Mouse (Mus musculus): ENCODE measurements at regions not wholly inside any gene's neighbourhood (a gene's known extent, or its start where the extent isn't known, plus 50 kb on each side); places are given as distances from the start of the nearest gene placed in this dataset.

GRCm38 (mm10) chr10:41018888-41019287 lies 53.2 kb downstream of the Gpr6 start:
- Histone ChIP-seq H3K4me2 (ENCODE audit: low read depth, low read length) (no peak overlapping the region), H3K27me3 (replicated peaks; ENCODE audit: control insufficient read depth, insufficient read depth, low read length) (no peaks in the 10 kb centered on the region), H3K9me3 (ENCODE audit: control insufficient read depth, low read length) (no peaks in the 10 kb centered on the region), H3K36me3 (ENCODE audit: control insufficient read depth, insufficient read depth, low read length) (no peaks in the 10 kb centered on the region), H3K4me3 (ENCODE audit: low read length) (no peak overlapping the region), H3K4me1 (ENCODE audit: control insufficient read depth, insufficient read depth, low read length) (no peaks in the 10 kb centered on the region), H3K9ac (ENCODE audit: low read depth, low read length) (no peak overlapping the region), H3K27ac (ENCODE audit: low read length) (no peak overlapping the region)
- WGBS, result 68% methylated on average over 5 of the region's 5 CpGs
- ATAC-seq, result no peak

GRCm38 (mm10) chr10:41016547-41016946 lies 55.5 kb downstream of the Gpr6 start:
- no peaks in the 10 kb centered on the region for H3K27me3 ChIP-seq (replicated peaks; ENCODE audit: control insufficient read depth, insufficient read depth, low read length)
- no peak for ATAC-seq

GRCm38 (mm10) chr10:41015654-41016053 lies 56.4 kb downstream of the Gpr6 start:
- no peak overlapping the region for H3K9ac ChIP-seq (ENCODE audit: low read depth, low read length)
- 33% methylated on average over 4 of the region's 4 CpGs for WGBS
- ATAC-seq, result no peak

More at GRCm38 (mm10) chr10:41016547-41016946, 55.5 kb downstream of the Gpr6 start:
- Histone ChIP-seq H3K4me3 (ENCODE audit: low read length) (no peak overlapping the region), H3K36me3 (ENCODE audit: control insufficient read depth, insufficient read depth, low read length) (no peaks in the 10 kb centered on the region), H3K9ac (ENCODE audit: low read depth, low read length) (no peak overlapping the region), H3K27ac (ENCODE audit: low read length) (no peak overlapping the region), H3K4me1 (ENCODE audit: control insufficient read depth, insufficient read depth, low read length) (no peaks in the 10 kb centered on the region), H3K9me3 (ENCODE audit: control insufficient read depth, low read length) (no peaks in the 10 kb centered on the region), H3K4me2 (ENCODE audit: low read depth, low read length) (no peak overlapping the region)
- 50% methylated on average over 7 of the region's 7 CpGs for WGBS

GRCm38 (mm10) chr10:41010585-41010984 lies 61.5 kb downstream of the Gpr6 start:
- Histone ChIP-seq H3K27me3 (replicated peaks; ENCODE audit: control insufficient read depth, insufficient read depth, low read length) (no peaks in the 10 kb centered on the region), H3K4me3 (ENCODE audit: low read length) (no peak overlapping the region), H3K36me3 (ENCODE audit: control insufficient read depth, insufficient read depth, low read length) (no peaks in the 10 kb centered on the region), H3K9me3 (ENCODE audit: control insufficient read depth, low read length) (no peaks in the 10 kb centered on the region), H3K4me1 (ENCODE audit: control insufficient read depth, insufficient read depth, low read length) (no peaks in the 10 kb centered on the region), H3K9ac (ENCODE audit: low read depth, low read length) (no peak overlapping the region), H3K27ac (ENCODE audit: low read length) (no peak overlapping the region), H3K4me2 (ENCODE audit: low read depth, low read length) (no peak overlapping the region)
- ATAC-seq, result no peak
- 76% methylated on average over 2 of the region's 2 CpGs for WGBS

More at GRCm38 (mm10) chr10:41015654-41016053, 56.4 kb downstream of the Gpr6 start:
- no peak overlapping the region for H3K4me2 ChIP-seq (ENCODE audit: low read depth, low read length)
- H3K36me3 ChIP-seq (ENCODE audit: control insufficient read depth, insufficient read depth, low read length), result no peaks in the 10 kb centered on the region
- H3K9me3 ChIP-seq (ENCODE audit: control insufficient read depth, low read length), result no peaks in the 10 kb centered on the region
- H3K27me3 ChIP-seq (replicated peaks; ENCODE audit: control insufficient read depth, insufficient read depth, low read length), result no peaks in the 10 kb centered on the region
- H3K4me1 ChIP-seq (ENCODE audit: control insufficient read depth, insufficient read depth, low read length), result no peaks in the 10 kb centered on the region
- no peak overlapping the region for H3K4me3 ChIP-seq (ENCODE audit: low read length)
- no peak overlapping the region for H3K27ac ChIP-seq (ENCODE audit: low read length)

- no peak overlapping the region for H3K27ac ChIP-seq (ENCODE audit: low read length)
- no peak overlapping the region for H3K4me3 ChIP-seq (ENCODE audit: low read length)
- H3K27me3 ChIP-seq (replicated peaks; ENCODE audit: control insufficient read depth, insufficient read depth, low read length), result no peaks in the 10 kb centered on the region
- WGBS, result 85% methylated on average over 3 of the region's 3 CpGs
- ATAC-seq, result no peak
- H3K9me3 ChIP-seq (ENCODE audit: control insufficient read depth, low read length), result no peaks in the 10 kb centered on the region
- no peaks in the 10 kb centered on the region for H3K36me3 ChIP-seq (ENCODE audit: control insufficient read depth, insufficient read depth, low read length)
- H3K4me2 ChIP-seq (ENCODE audit: low read depth, low read length), result no peak overlapping the region
- no peak overlapping the region for H3K9ac ChIP-seq (ENCODE audit: low read depth, low read length)
- no peaks in the 10 kb centered on the region for H3K4me1 ChIP-seq (ENCODE audit: control insufficient read depth, insufficient read depth, low read length)
Observed at GRCm38 (mm10) chr10:41007866-41008265, 64.2 kb downstream of the Gpr6 start.

GRCm38 (mm10) chr10:41006634-41007033 lies 65.5 kb downstream of the Gpr6 start:
- Histone ChIP-seq H3K9ac (ENCODE audit: low read depth, low read length) (no peak overlapping the region), H3K27ac (ENCODE audit: low read length) (no peak overlapping the region), H3K27me3 (replicated peaks; ENCODE audit: control insufficient read depth, insufficient read depth, low read length) (no peaks in the 10 kb centered on the region), H3K9me3 (ENCODE audit: control insufficient read depth, low read length) (no peaks in the 10 kb centered on the region), H3K4me3 (ENCODE audit: low read length) (no peak overlapping the region), H3K36me3 (ENCODE audit: control insufficient read depth, insufficient read depth, low read length) (no peaks in the 10 kb centered on the region), H3K4me2 (ENCODE audit: low read depth, low read length) (no peak overlapping the region), H3K4me1 (ENCODE audit: control insufficient read depth, insufficient read depth, low read length) (no peaks in the 10 kb centered on the region)
- peak; percentile 93 for ATAC-seq
- WGBS, result 60% methylated on average over 9 of the region's 9 CpGs

- no peaks in the 10 kb centered on the region for H3K9me3 ChIP-seq (ENCODE audit: control insufficient read depth, low read length)
- no peaks in the 10 kb centered on the region for H3K27me3 ChIP-seq (replicated peaks; ENCODE audit: control insufficient read depth, insufficient read depth, low read length)
- H3K36me3 ChIP-seq (ENCODE audit: control insufficient read depth, insufficient read depth, low read length), result no peaks in the 10 kb centered on the region
- H3K4me3 ChIP-seq (ENCODE audit: low read length), result no peak overlapping the region
- no peak overlapping the region for H3K27ac ChIP-seq (ENCODE audit: low read length)
- H3K4me1 ChIP-seq (ENCODE audit: control insufficient read depth, insufficient read depth, low read length), result no peaks in the 10 kb centered on the region
- H3K9ac ChIP-seq (ENCODE audit: low read depth, low read length), result no peak overlapping the region
- WGBS, result 89% methylated on average over 9 of the region's 9 CpGs
- H3K4me2 ChIP-seq (ENCODE audit: low read depth, low read length), result no peak overlapping the region
- ATAC-seq, result no peak
Observed at GRCm38 (mm10) chr10:41005776-41006175, 66.3 kb downstream of the Gpr6 start.

- no peak for ATAC-seq
- 61% methylated on average over 3 of the region's 3 CpGs for WGBS
Observed at GRCm38 (mm10) chr10:41004753-41005152, 67.3 kb downstream of the Gpr6 start.

GRCm38 (mm10) chr10:41004044-41004689 lies 67.9 kb downstream of the Gpr6 start:
- H3K9me3 ChIP-seq (ENCODE audit: control insufficient read depth, low read length), result no peaks in the 10 kb centered on the region
- H3K27ac ChIP-seq (ENCODE audit: low read length), result no peak overlapping the region
- peak; percentile 70 for ATAC-seq
- H3K4me2 ChIP-seq (ENCODE audit: low read depth, low read length), result no peak overlapping the region
- no peaks in the 10 kb centered on the region for H3K36me3 ChIP-seq (ENCODE audit: control insufficient read depth, insufficient read depth, low read length)
- H3K4me3 ChIP-seq (ENCODE audit: low read length), result no peak overlapping the region
- WGBS, result 31% methylated on average over 7 of the region's 7 CpGs
- H3K27me3 ChIP-seq (replicated peaks; ENCODE audit: control insufficient read depth, insufficient read depth, low read length), result no peaks in the 10 kb centered on the region
- H3K4me1 ChIP-seq (ENCODE audit: control insufficient read depth, insufficient read depth, low read length), result no peaks in the 10 kb centered on the region
- H3K9ac ChIP-seq (ENCODE audit: low read depth, low read length), result no peak overlapping the region

More at GRCm38 (mm10) chr10:41004753-41005152, 67.3 kb downstream of the Gpr6 start:
- H3K9me3 ChIP-seq (ENCODE audit: control insufficient read depth, low read length), result no peaks in the 10 kb centered on the region
- no peak overlapping the region for H3K4me3 ChIP-seq (ENCODE audit: low read length)
- no peak overlapping the region for H3K27ac ChIP-seq (ENCODE audit: low read length)
- no peak overlapping the region for H3K4me2 ChIP-seq (ENCODE audit: low read depth, low read length)
- H3K36me3 ChIP-seq (ENCODE audit: control insufficient read depth, insufficient read depth, low read length), result no peaks in the 10 kb centered on the region
- no peaks in the 10 kb centered on the region for H3K27me3 ChIP-seq (replicated peaks; ENCODE audit: control insufficient read depth, insufficient read depth, low read length)
- no peak overlapping the region for H3K9ac ChIP-seq (ENCODE audit: low read depth, low read length)
- no peaks in the 10 kb centered on the region for H3K4me1 ChIP-seq (ENCODE audit: control insufficient read depth, insufficient read depth, low read length)

GRCm38 (mm10) chr10:41003197-41003596 lies 68.9 kb downstream of the Gpr6 start:
- Histone ChIP-seq H3K9ac (ENCODE audit: low read depth, low read length) (no peak overlapping the region), H3K27me3 (replicated peaks; ENCODE audit: control insufficient read depth, insufficient read depth, low read length) (no peaks in the 10 kb centered on the region), H3K9me3 (ENCODE audit: control insufficient read depth, low read length) (no peaks in the 10 kb centered on the region), H3K4me2 (ENCODE audit: low read depth, low read length) (no peak overlapping the region), H3K27ac (ENCODE audit: low read length) (no peak overlapping the region), H3K4me1 (ENCODE audit: control insufficient read depth, insufficient read depth, low read length) (no peaks in the 10 kb centered on the region), H3K36me3 (ENCODE audit: control insufficient read depth, insufficient read depth, low read length) (no peaks in the 10 kb centered on the region), H3K4me3 (ENCODE audit: low read length) (no peak overlapping the region)
- no peak for ATAC-seq
- 75% methylated on average over 3 of the region's 3 CpGs for WGBS
